Mouse (Mus musculus): Measurements from ENCODE around the gene Trim44. TPM values are rescaled to one million over a fixed set of nuclear protein-coding genes. Genes with fewer than 3 reads are reported as not detected.

Trim44 gene
- polyA plus RNA-seq, 1 experiment from 2014 or later: 25.3 TPM

- H3K4me1 ChIP-seq (replicated peaks): peaks cover 20% of the 10 kb centered on the region
- 79% methylated on average over 2 of the region's 2 CpGs for WGBS
- no peaks in the 10 kb centered on the region for H3K27me3 ChIP-seq (ENCODE audit: insufficient read depth, poor library complexity, severe bottlenecking)
- H3K4me3 ChIP-seq: no peak overlapping the region
- H3K36me3 ChIP-seq: no peaks in the 10 kb centered on the region
- no peaks in the 10 kb centered on the region for H3K9me3 ChIP-seq
- no peak for DNase-seq (ENCODE audit: low spot score)
- no peak overlapping the region for H3K27ac ChIP-seq
Observed at GRCm38 (mm10) chr2:102291533-102291932, 116.1 kb downstream of the Trim44 start.

GRCm38 (mm10) chr2:102290041-102290440 is 117.6 kb downstream of the Trim44 start:
- Histone ChIP-seq H3K9me3 (no peaks in the 10 kb centered on the region), H3K27ac (no peak overlapping the region), H3K4me3 (no peak overlapping the region), H3K4me1 (replicated peaks) (peaks cover 18% of the 10 kb centered on the region), H3K27me3 (ENCODE audit: insufficient read depth, poor library complexity, severe bottlenecking) (no peaks in the 10 kb centered on the region), H3K36me3 (no peaks in the 10 kb centered on the region)
- peak; percentile 64 for DNase-seq (ENCODE audit: low spot score)
- 66% methylated on average over 5 of the region's 5 CpGs for WGBS

GRCm38 (mm10) chr2:102288676-102289075 is 119.0 kb downstream of the Trim44 start:
- no peaks in the 10 kb centered on the region for H3K36me3 ChIP-seq
- DNase-seq (ENCODE audit: low spot score): no peak
- no peaks in the 10 kb centered on the region for H3K27me3 ChIP-seq (ENCODE audit: insufficient read depth, poor library complexity, severe bottlenecking)
- 93% methylated on average over 5 of the region's 5 CpGs for WGBS
- H3K27ac ChIP-seq: no peak overlapping the region
- 0 out of 2 replicates have a peak, but pooled peaks cover 8% of the 10 kb centered on the region for H3K4me1 ChIP-seq (replicated peaks)
- H3K4me3 ChIP-seq: no peak overlapping the region
- H3K9me3 ChIP-seq: no peaks in the 10 kb centered on the region

GRCm38 (mm10) chr2:102287369-102287768 is 120.3 kb downstream of the Trim44 start:
- H3K36me3 ChIP-seq: no peaks in the 10 kb centered on the region
- no peak overlapping the region for H3K4me3 ChIP-seq
- H3K27me3 ChIP-seq (ENCODE audit: insufficient read depth, poor library complexity, severe bottlenecking): no peaks in the 10 kb centered on the region
- H3K27ac ChIP-seq: no peak overlapping the region
- H3K4me1 ChIP-seq (replicated peaks): 0 out of 2 replicates have a peak, but pooled peaks cover 4% of the 10 kb centered on the region
- H3K9me3 ChIP-seq: no peaks in the 10 kb centered on the region
- WGBS: 68% methylated on average over 3 of the region's 3 CpGs
- DNase-seq (ENCODE audit: low spot score): no peak

- no peaks in the 10 kb centered on the region for H3K9me3 ChIP-seq
- DNase-seq (ENCODE audit: low spot score): no peak
- no peaks in the 10 kb centered on the region for H3K27me3 ChIP-seq (ENCODE audit: insufficient read depth, poor library complexity, severe bottlenecking)
- no peak overlapping the region for H3K27ac ChIP-seq
- no peak overlapping the region for H3K4me3 ChIP-seq
- H3K36me3 ChIP-seq: no peaks in the 10 kb centered on the region
- peaks cover 4% of the 10 kb centered on the region; the same call in 1 of the 2 replicates for H3K4me1 ChIP-seq (replicated peaks)
- WGBS: 83% methylated on average over 7 of the region's 7 CpGs
Observed at GRCm38 (mm10) chr2:102282081-102282480, 125.5 kb downstream of the Trim44 start.

GRCm38 (mm10) chr2:102279779-102280178 is 127.8 kb downstream of the Trim44 start:
- Histone ChIP-seq H3K27me3 (ENCODE audit: insufficient read depth, poor library complexity, severe bottlenecking) (no peaks in the 10 kb centered on the region), H3K4me1 (replicated peaks) (peaks cover 12% of the 10 kb centered on the region), H3K9me3 (no peaks in the 10 kb centered on the region), H3K36me3 (no peaks in the 10 kb centered on the region), H3K27ac (no peak overlapping the region), H3K4me3 (no peak overlapping the region)
- 75% methylated on average over 7 of the region's 7 CpGs for whole genome bisulfite sequencing
- DNase-seq (ENCODE audit: low spot score): no peak

GRCm38 (mm10) chr2:102277946-102278345 is 129.7 kb downstream of the Trim44 start:
- Histone ChIP-seq H3K4me3 (no peak overlapping the region), H3K27ac (no peak overlapping the region)
- WGBS: 51% methylated on average over 1 of the region's 1 CpGs

GRCm38 (mm10) chr2:102273280-102273679 is 134.3 kb downstream of the Trim44 start:
- no peaks in the 10 kb centered on the region for H3K27me3 ChIP-seq (ENCODE audit: insufficient read depth, poor library complexity, severe bottlenecking)
- DNase-seq (ENCODE audit: low spot score): no peak
- H3K4me1 ChIP-seq (replicated peaks): peaks cover 12% of the 10 kb centered on the region
- H3K4me3 ChIP-seq: no peak overlapping the region
- no peaks in the 10 kb centered on the region for H3K36me3 ChIP-seq
- no peaks in the 10 kb centered on the region for H3K9me3 ChIP-seq
- WGBS: 94% methylated on average over 7 of the region's 7 CpGs
- H3K27ac ChIP-seq: no peak overlapping the region

More at GRCm38 (mm10) chr2:102277946-102278345, 129.7 kb downstream of the Trim44 start:
- peak; percentile 15 for DNase-seq (ENCODE audit: low spot score)
- H3K27me3 ChIP-seq (ENCODE audit: insufficient read depth, poor library complexity, severe bottlenecking): no peaks in the 10 kb centered on the region
- peaks cover 12% of the 10 kb centered on the region for H3K4me1 ChIP-seq (replicated peaks)
- H3K36me3 ChIP-seq: no peaks in the 10 kb centered on the region
- H3K9me3 ChIP-seq: no peaks in the 10 kb centered on the region

GRCm38 (mm10) chr2:102267582-102268339 is 139.9 kb downstream of the Trim44 start:
- no peak overlapping the region for H3K27ac ChIP-seq
- no peaks in the 10 kb centered on the region for H3K27me3 ChIP-seq (ENCODE audit: insufficient read depth, poor library complexity, severe bottlenecking)
- no peaks in the 10 kb centered on the region for H3K4me1 ChIP-seq (replicated peaks)
- no peak overlapping the region for H3K4me3 ChIP-seq
- H3K9me3 ChIP-seq: no peaks in the 10 kb centered on the region
- WGBS: 67% methylated on average over 13 of the region's 13 CpGs
- no peak for DNase-seq (ENCODE audit: low spot score)
- H3K36me3 ChIP-seq: no peaks in the 10 kb centered on the region

GRCm38 (mm10) chr2:102266911-102267310 is 140.7 kb downstream of the Trim44 start:
- Histone ChIP-seq H3K27me3 (ENCODE audit: insufficient read depth, poor library complexity, severe bottlenecking) (no peaks in the 10 kb centered on the region), H3K4me1 (replicated peaks) (no peaks in the 10 kb centered on the region), H3K4me3 (no peak overlapping the region), H3K27ac (no peak overlapping the region), H3K36me3 (no peaks in the 10 kb centered on the region), H3K9me3 (no peaks in the 10 kb centered on the region)
- WGBS: 86% methylated on average over 3 of the region's 3 CpGs
- DNase-seq (ENCODE audit: low spot score): no peak

- 22% methylated on average over 13 of the region's 13 CpGs for WGBS
- peak overlapping the region; percentile 24; the same call in 1 of the 2 replicates for H3K4me3 ChIP-seq
- no peaks in the 10 kb centered on the region for H3K36me3 ChIP-seq
- DNase-seq (ENCODE audit: low spot score): peak; percentile 26
- H3K27ac ChIP-seq: 0 out of 2 replicates have a peak overlapping the region, but pooled peaks have one; percentile 53
- H3K4me1 ChIP-seq (replicated peaks): peaks cover 22% of the 10 kb centered on the region
- H3K9me3 ChIP-seq: no peaks in the 10 kb centered on the region
- H3K27me3 ChIP-seq (ENCODE audit: insufficient read depth, poor library complexity, severe bottlenecking): peaks cover 35% of the 10 kb centered on the region
Observed at GRCm38 (mm10) chr2:102259139-102259538, 148.5 kb downstream of the Trim44 start.

GRCm38 (mm10) chr2:102258682-102259081 is 148.9 kb downstream of the Trim44 start:
- no peaks in the 10 kb centered on the region for H3K9me3 ChIP-seq
- H3K27me3 ChIP-seq (ENCODE audit: insufficient read depth, poor library complexity, severe bottlenecking): peaks cover 35% of the 10 kb centered on the region
- DNase-seq (ENCODE audit: low spot score): no peak
- peaks cover 22% of the 10 kb centered on the region for H3K4me1 ChIP-seq (replicated peaks)
- 0 out of 2 replicates have a peak overlapping the region, but pooled peaks have one; percentile 29 for H3K27ac ChIP-seq
- peak overlapping the region; percentile 32; the same call in 1 of the 2 replicates for H3K4me3 ChIP-seq
- H3K36me3 ChIP-seq: no peaks in the 10 kb centered on the region
- WGBS: 29% methylated on average over 8 of the region's 8 CpGs

GRCm38 (mm10) chr2:102257964-102258605 is 149.5 kb downstream of the Trim44 start:
- peaks cover 22% of the 10 kb centered on the region for H3K4me1 ChIP-seq (replicated peaks)
- H3K27me3 ChIP-seq (ENCODE audit: insufficient read depth, poor library complexity, severe bottlenecking): peaks cover 35% of the 10 kb centered on the region
- H3K27ac ChIP-seq: peak overlapping the region; percentile 29; the same call in 1 of the 2 replicates
- 5% methylated on average over 12 of the region's 12 CpGs for WGBS
- H3K4me3 ChIP-seq: peak overlapping the region; percentile 32
- peak; percentile 29 for DNase-seq (ENCODE audit: low spot score)
- H3K36me3 ChIP-seq: no peaks in the 10 kb centered on the region
- no peaks in the 10 kb centered on the region for H3K9me3 ChIP-seq
